Mouse (Mus musculus): Measurements from ENCODE around the gene Gm47995. TPM values are rescaled to one million over a fixed set of nuclear protein-coding genes. Genes with fewer than 3 reads are reported as not detected.

The Gm47995 gene
- polyA plus RNA-seq, 1 experiment, result not detected

- DNase-seq (ENCODE audit: extremely low spot score in 1 of 2, low spot score in 1 of 2), result no peak
Measured at GRCm38 (mm10) chr1:151227506-151227905, 29.3 kb downstream of the Gm47995 start.

GRCm38 (mm10) chr1:151228320-151228989 lies 30.2 kb downstream of the Gm47995 start:
- DNase-seq (ENCODE audit: extremely low spot score in 1 of 2, low spot score in 1 of 2), result no peak

- DNase-seq (ENCODE audit: extremely low spot score in 1 of 2, low spot score in 1 of 2), result no peak
Measured at GRCm38 (mm10) chr1:151232346-151232745, 34.1 kb downstream of the Gm47995 start.

- DNase-seq (ENCODE audit: extremely low spot score in 1 of 2, low spot score in 1 of 2), result no peak
Measured at GRCm38 (mm10) chr1:151233756-151234155, 35.5 kb downstream of the Gm47995 start.

- DNase-seq (ENCODE audit: extremely low spot score in 1 of 2, low spot score in 1 of 2), result no peak
Measured at GRCm38 (mm10) chr1:151235574-151235973, 37.3 kb downstream of the Gm47995 start.

GRCm38 (mm10) chr1:151236141-151236930 lies 38.1 kb downstream of the Gm47995 start:
- peak in 1 of 2 experiments; percentile 44 for DNase-seq (ENCODE audit: extremely low spot score in 1 of 2, low spot score in 1 of 2)

- DNase-seq (ENCODE audit: extremely low spot score in 1 of 2, low spot score in 1 of 2), result no peak
Measured at GRCm38 (mm10) chr1:151237780-151238179, 39.5 kb downstream of the Gm47995 start.

GRCm38 (mm10) chr1:151243332-151243731 lies 45.1 kb downstream of the Gm47995 start:
- DNase-seq (ENCODE audit: extremely low spot score in 1 of 2, low spot score in 1 of 2), result no peak

GRCm38 (mm10) chr1:151244013-151244412 lies 45.8 kb downstream of the Gm47995 start:
- DNase-seq (ENCODE audit: extremely low spot score in 1 of 2, low spot score in 1 of 2), result no peak

GRCm38 (mm10) chr1:151244761-151245160 lies 46.5 kb downstream of the Gm47995 start:
- DNase-seq (ENCODE audit: extremely low spot score in 1 of 2, low spot score in 1 of 2), result no peak

GRCm38 (mm10) chr1:151245165-151245564 lies 46.9 kb downstream of the Gm47995 start:
- no peak for DNase-seq (ENCODE audit: extremely low spot score in 1 of 2, low spot score in 1 of 2)

GRCm38 (mm10) chr1:151245846-151246245 lies 47.6 kb downstream of the Gm47995 start:
- no peak for DNase-seq (ENCODE audit: extremely low spot score in 1 of 2, low spot score in 1 of 2)

Other genes with a start within 250 kb of the Gm47995 start
- gene Hmcn1, start 205.0 kb upstream of the Gm47995 start, polyA plus RNA-seq (2012; rRNA removed), result 4.9 and 6.7 TPM in 2 replicates
- gene Gm47985, start 15.9 kb upstream of the Gm47995 start, polyA plus RNA-seq (2012; rRNA removed), result not detected in 2 replicates
- gene Gm8947, start 6.1 kb upstream of the Gm47995 start, polyA plus RNA-seq (2012; rRNA removed), result not detected in 2 replicates
- gene 3110040M04Rik, start 5.7 kb downstream of the Gm47995 start, polyA plus RNA-seq (2012; rRNA removed), result not detected in 2 replicates
- gene Gm47996, start 11.7 kb downstream of the Gm47995 start, polyA plus RNA-seq (2012; rRNA removed), result not detected in 2 replicates
- 127 and 132 TPM in 2 replicates for gene Ivns1abp, start 146.0 kb downstream of the Gm47995 start, polyA plus RNA-seq (2012; rRNA removed)
- gene Swt1, start 230.0 kb downstream of the Gm47995 start, polyA plus RNA-seq (2012; rRNA removed), result 12.1 and 16.3 TPM in 2 replicates
- gene Trmt1l, start 230.1 kb downstream of the Gm47995 start, polyA plus RNA-seq (2012; rRNA removed), result 30.8 and 31.8 TPM in 2 replicates